Mouse (Mus musculus) gonadal fat pad, adult 2 months (tissue): Measurements from ENCODE around the gene Grn. TPM values are rescaled to one million over a fixed set of nuclear protein-coding genes. Genes with fewer than 3 reads are reported as not detected.
"Not testable (repeated sequence)": the region's sequence is repeated elsewhere in the genome, so short reads cannot be mapped to it uniquely, and the experiment has no call there.

Experiments used
- DNase-seq: peaks from one replicate; pipeline ENCODE4 v3.0.0-alpha.2; 2012; ENCODE audit warnings: low read depth
- polyA plus RNA-seq: library from polyadenylated mRNA; depleted of rRNA; stranded (reverse); fragments of >200 nt; gene quantifications from 2 replicates; pipeline ENCODE4 v1.2.3, GENCODE M21; 2012

Grn gene
- polyA plus RNA-seq, 1 experiment: 205 TPM

- DNase-seq: no peak
Measured at GRCm38 (mm10) chr11:102400513-102401084, 29.5 kb upstream of the Grn start.

GRCm38 (mm10) chr11:102401898-102402500 lies 28.1 kb upstream of the Grn start:
- no peak for DNase-seq

- DNase-seq: no peak
Measured at GRCm38 (mm10) chr11:102403657-102404056, 26.5 kb upstream of the Grn start.

- DNase-seq: no peak
Measured at GRCm38 (mm10) chr11:102404161-102405010, 25.7 kb upstream of the Grn start.

- no peak for DNase-seq
Measured at GRCm38 (mm10) chr11:102405544-102406285, 24.4 kb upstream of the Grn start.

- DNase-seq: no peak
Measured at GRCm38 (mm10) chr11:102406401-102406800, 23.7 kb upstream of the Grn start.

- DNase-seq: no peak
Measured at GRCm38 (mm10) chr11:102406900-102407833, 22.9 kb upstream of the Grn start.

GRCm38 (mm10) chr11:102407834-102408215 lies 22.3 kb upstream of the Grn start, which contains the start of gene Slc25a39:
Gene Slc25a39 (minus strand): TSS chr11:102407946.
- no peak for DNase-seq

- DNase-seq: peak; percentile 94
Measured at GRCm38 (mm10) chr11:102408344-102408876, 21.7 kb upstream of the Grn start.

GRCm38 (mm10) chr11:102408888-102409794 lies 21.0 kb upstream of the Grn start:
- no peak for DNase-seq

- DNase-seq: no peak
Measured at GRCm38 (mm10) chr11:102409795-102410330, 20.3 kb upstream of the Grn start.

- not testable (repeated sequence) for DNase-seq
Measured at GRCm38 (mm10) chr11:102410345-102410744, 19.8 kb upstream of the Grn start.

- DNase-seq: no peak
Measured at GRCm38 (mm10) chr11:102411061-102411460, 19.1 kb upstream of the Grn start.

GRCm38 (mm10) chr11:102411704-102412103 lies 18.4 kb upstream of the Grn start:
- DNase-seq: no peak

GRCm38 (mm10) chr11:102413059-102413458 lies 17.1 kb upstream of the Grn start:
- no peak for DNase-seq

- no peak for DNase-seq
Measured at GRCm38 (mm10) chr11:102415034-102415802, 14.9 kb upstream of the Grn start.

- no peak for DNase-seq
Measured at GRCm38 (mm10) chr11:102417160-102417559, 13.0 kb upstream of the Grn start.

- no peak for DNase-seq
Measured at GRCm38 (mm10) chr11:102418887-102419286, 11.2 kb upstream of the Grn start.

GRCm38 (mm10) chr11:102421559-102421958 lies 8.6 kb upstream of the Grn start:
- DNase-seq: no peak
